In genomic region chr10:39568991-39569390, GRCm38 (mm10) we compare ENCODE assay signal across 14 mouse cellular contexts. TPM values are rescaled to one million over a fixed set of nuclear protein-coding genes. Genes with fewer than 3 reads are reported as not detected.
DNase-seq lines count a peak whose midpoint lies in the region; ATAC-seq and TF ChIP-seq lines count a peak whose summit lies in the region.
"Had no signal": no experiment of that assay in that cellular context is flagged by ENCODE, and none has a peak within 500 bp of the region (broad histone marks: within the 10 kb centered on the region; RNA-seq: fewer than 3 reads in every experiment).

No protein-coding gene starts in this region.

- H3K4me3 ChIP-seq in heart, embryonic 14.5 days (ENCODE audit: control insufficient read depth in 1 of 2, insufficient read depth in 1 of 2, low read depth in 1 of 2, low read length in 2 of 2) = no peak overlapping the region
- H3K4me3 ChIP-seq in intestine, embryonic 15.5 days (replicated peaks) = no peak overlapping the region
- H3K4me3 ChIP-seq in intestine, embryonic 16.5 days (ENCODE audit: low read length) = no peak overlapping the region
- H3K4me3 ChIP-seq in midbrain, embryonic 16.5 days (ENCODE audit: low read depth, low read length) = no peak overlapping the region
- no peak overlapping the region for H3K4me3 ChIP-seq in midbrain, postnatal 0 days (ENCODE audit: low read depth, low read length)
- H3K4me3 ChIP-seq: forebrain, embryonic 10.5 days; midbrain, embryonic 15.5 days had no signal

- WGBS in heart, embryonic 14.5 days = 41% methylated on average over 4 of the region's 4 CpGs
- 67% methylated on average over 4 of the region's 4 CpGs for WGBS in intestine, embryonic 15.5 days
- WGBS in intestine, embryonic 16.5 days = 67% methylated on average over 4 of the region's 4 CpGs
- 87% methylated on average over 4 of the region's 4 CpGs for WGBS in midbrain, embryonic 16.5 days
- WGBS in midbrain, postnatal 0 days = 82% methylated on average over 4 of the region's 4 CpGs

- intact Hi-C loops in heart, postnatal 36 days (cut with DNase I) = no loop called here

- no peak overlapping the region; the same call in 1 of the 2 replicates for H3K9ac ChIP-seq in heart, embryonic 14.5 days (ENCODE audit: low read length)
- H3K9ac ChIP-seq in intestine, embryonic 15.5 days = no peak overlapping the region
- no peak overlapping the region for H3K9ac ChIP-seq in intestine, embryonic 16.5 days (ENCODE audit: low read depth, low read length)
- no peak overlapping the region for H3K9ac ChIP-seq in midbrain, embryonic 16.5 days (ENCODE audit: low read depth, low read length)
- H3K9ac ChIP-seq in midbrain, postnatal 0 days (replicated peaks; ENCODE audit: low read length, poor library complexity, severe bottlenecking) = no peak overlapping the region
- H3K9ac ChIP-seq: midbrain, embryonic 15.5 days had no signal

- ATAC-seq in heart, embryonic 14.5 days (ENCODE audit: insufficient number of reproducible peaks, insufficient read depth, low FRiP score, low read depth) = peak; percentile 28; the same call in 1 of the 2 replicates
- 0 out of 2 replicates have a peak, but pooled peaks have one; percentile 18 for ATAC-seq in intestine, embryonic 15.5 days
- no peak for ATAC-seq in intestine, embryonic 16.5 days
- no peak for ATAC-seq in midbrain, embryonic 16.5 days
- ATAC-seq in midbrain, postnatal 0 days (ENCODE audit: low FRiP score) = no peak
- ATAC-seq: midbrain, embryonic 15.5 days had no signal

- no peaks in the 10 kb centered on the region for H3K9me3 ChIP-seq in heart, embryonic 14.5 days (ENCODE audit: control insufficient read depth, low read length)
- H3K9me3 ChIP-seq in intestine, embryonic 15.5 days = no peaks in the 10 kb centered on the region
- no peaks in the 10 kb centered on the region for H3K9me3 ChIP-seq in intestine, embryonic 16.5 days (ENCODE audit: control insufficient read depth, low read length)
- H3K9me3 ChIP-seq in midbrain, embryonic 16.5 days (replicated peaks; ENCODE audit: control insufficient read depth, low read length, poor library complexity, severe bottlenecking) = no peaks in the 10 kb centered on the region
- no peaks in the 10 kb centered on the region for H3K9me3 ChIP-seq in midbrain, postnatal 0 days (ENCODE audit: low read length)
- H3K9me3 ChIP-seq: forebrain, embryonic 10.5 days; midbrain, embryonic 15.5 days had no signal

- no peak overlapping the region for H3K4me2 ChIP-seq in heart, embryonic 14.5 days (ENCODE audit: low read length)
- no peak overlapping the region for H3K4me2 ChIP-seq in intestine, embryonic 15.5 days (replicated peaks)
- no peak overlapping the region for H3K4me2 ChIP-seq in intestine, embryonic 16.5 days (ENCODE audit: low read depth, low read length)
- H3K4me2 ChIP-seq in midbrain, embryonic 16.5 days (ENCODE audit: low read length) = no peak overlapping the region
- H3K4me2 ChIP-seq in midbrain, postnatal 0 days (ENCODE audit: low read depth, low read length, poor library complexity, severe bottlenecking) = no peak overlapping the region
- H3K4me2 ChIP-seq: liver, embryonic 11.5 days; midbrain, embryonic 15.5 days had no signal

- peak overlapping the region; percentile 2 to 45; a peak in 1 of 4 replicates for H3K27ac ChIP-seq in heart, embryonic 14.5 days (replicated peaks in 1 of 2; ENCODE audit: control insufficient read depth in 1 of 2, insufficient read depth in 1 of 2, low read depth in 2 of 2, low read length in 2 of 2)
- H3K27ac ChIP-seq in intestine, embryonic 15.5 days = no peak overlapping the region
- H3K27ac ChIP-seq in intestine, embryonic 16.5 days (ENCODE audit: low read length) = no peak overlapping the region; the same call in 1 of the 2 replicates
- H3K27ac ChIP-seq in midbrain, embryonic 16.5 days (ENCODE audit: low read length) = 0 out of 2 replicates have a peak overlapping the region, but pooled peaks have one; percentile 32
- no peak overlapping the region for H3K27ac ChIP-seq in midbrain, postnatal 0 days (ENCODE audit: low read depth, low read length)
- H3K27ac ChIP-seq: forebrain, embryonic 10.5 days had no signal

- peaks cover 16 to 23% of the 10 kb centered on the region in 2 experiments for H3K4me1 ChIP-seq in heart, embryonic 14.5 days (ENCODE audit: control insufficient read depth in 2 of 2, insufficient read depth in 2 of 2, low read length in 2 of 2)
- H3K4me1 ChIP-seq in intestine, embryonic 15.5 days (replicated peaks) = peaks cover 24% of the 10 kb centered on the region
- H3K4me1 ChIP-seq in intestine, embryonic 16.5 days (ENCODE audit: control insufficient read depth, insufficient read depth, low read length) = peaks cover 20% of the 10 kb centered on the region
- H3K4me1 ChIP-seq in midbrain, embryonic 16.5 days (ENCODE audit: control insufficient read depth, insufficient read depth, low read length) = peaks cover 30% of the 10 kb centered on the region
- peaks cover 17% of the 10 kb centered on the region; the same call in 1 of the 2 replicates for H3K4me1 ChIP-seq in midbrain, postnatal 0 days (ENCODE audit: insufficient read depth, low read length)

- H3K36me3 ChIP-seq in heart, embryonic 14.5 days (ENCODE audit: control insufficient read depth, insufficient read depth, low read length) = peaks cover 5% of the 10 kb centered on the region; the same call in 1 of the 2 replicates
- no peaks in the 10 kb centered on the region for H3K36me3 ChIP-seq in intestine, embryonic 15.5 days
- no peaks in the 10 kb centered on the region for H3K36me3 ChIP-seq in intestine, embryonic 16.5 days (ENCODE audit: control insufficient read depth, insufficient read depth, low read length)
- 0 out of 2 replicates have a peak, but pooled peaks cover 3% of the 10 kb centered on the region for H3K36me3 ChIP-seq in midbrain, embryonic 16.5 days (ENCODE audit: control insufficient read depth, insufficient read depth, low read length)
- H3K36me3 ChIP-seq in midbrain, postnatal 0 days (ENCODE audit: insufficient read depth, low read length) = peaks cover 4% of the 10 kb centered on the region
- H3K36me3 ChIP-seq: midbrain, embryonic 15.5 days had no signal

- DNase-seq in heart, postnatal 36 days = no peak
- DNase-seq in midbrain, postnatal 0 days (ENCODE audit: low spot score) = no peak
- DNase-seq: adrenal gland, adult 8-10 months; cerebellum, adult 8-10 months; gastrocnemius, postnatal 10 days; lung, adult 18-20 months; right cerebral cortex, postnatal 4 days had no signal

- no peak for TF ChIP-seq CTCF in midbrain, postnatal 0 days (IDR thresholded peaks at IDR 0.05)

- H3K27me3 ChIP-seq in heart, embryonic 14.5 days (ENCODE audit: control insufficient read depth, insufficient read depth, low read length) = no peaks in the 10 kb centered on the region
- H3K27me3 ChIP-seq in intestine, embryonic 15.5 days (replicated peaks) = no peaks in the 10 kb centered on the region
- no peaks in the 10 kb centered on the region for H3K27me3 ChIP-seq in intestine, embryonic 16.5 days (replicated peaks; ENCODE audit: control insufficient read depth, insufficient read depth, low read length)
- H3K27me3 ChIP-seq in midbrain, embryonic 16.5 days (ENCODE audit: control insufficient read depth, insufficient read depth, low read depth, low read length) = no peaks in the 10 kb centered on the region
- H3K27me3 ChIP-seq in midbrain, postnatal 0 days (ENCODE audit: insufficient read depth, low read length) = no peaks in the 10 kb centered on the region
- H3K27me3 ChIP-seq: midbrain, embryonic 15.5 days had no signal

RNA-seq across cellular contexts. Expression of gene Traf3ip2, which starts 43.7 kb away (rescaled TPM):
- polyA plus RNA-seq in heart, embryonic 14.5 days (2014; fragmentation: Nextera tagmentation; extraction: Ambion mirVana) = 10.2 and 10.8 TPM in 2 replicates
- total RNA-seq in heart, postnatal 36 days (2021) = 1 to 10 TPM; 7.2 to 8.0 TPM
- 25.8 and 29.4 TPM in 2 replicates for polyA plus RNA-seq in intestine, embryonic 15.5 days (2015; fragmentation: Nextera tagmentation; extraction: Ambion mirVana)
- polyA plus RNA-seq in intestine, embryonic 16.5 days (2015; fragmentation: Nextera tagmentation; extraction: Ambion mirVana) = 28.0 and 33.4 TPM in 2 replicates
- polyA plus RNA-seq in midbrain, embryonic 16.5 days (2015; fragmentation: Nextera tagmentation; extraction: Ambion mirVana) = 5.2 and 6.7 TPM in 2 replicates
- total RNA-seq in midbrain, postnatal 0 days (2014; rRNA removed) = 0.47 and 1.9 TPM in 2 replicates
- polyA plus RNA-seq in midbrain, postnatal 0 days (2015; fragmentation: Nextera tagmentation; extraction: Ambion mirVana) = 4.2 and 6.1 TPM in 2 replicates

Comparison
In these comparisons a context has a peak if more than half of its experiments do, and no peak if none do; other contexts are left out.
1. ATAC-seq: peak in heart, embryonic 14.5 days (single experiment) and intestine, embryonic 15.5 days (single experiment); none in intestine, embryonic 16.5 days (single experiment), midbrain, embryonic 16.5 days (single experiment) and midbrain, postnatal 0 days (single experiment).
2. H3K27ac ChIP-seq: peak in heart, embryonic 14.5 days (2 of 2) and midbrain, embryonic 16.5 days (single experiment); none in intestine, embryonic 15.5 days (single experiment), intestine, embryonic 16.5 days (single experiment) and midbrain, postnatal 0 days (single experiment).